Mouse (Mus musculus): ENCODE measurements around the gene Slc22a6.

- no peak for TF ChIP-seq CTCF (IDR thresholded peaks at IDR 0.05 in 2 of 3, conservative IDR thresholded peaks at IDR 0.05 in 1 of 3; ENCODE audit: control insufficient read depth in 1 of 3, insufficient read depth in 1 of 3, low read depth in 2 of 3, low read length in 3 of 3, poor library complexity in 1 of 3, severe bottlenecking in 1 of 3)
- TF ChIP-seq MAX (IDR thresholded peaks at IDR 0.05; ENCODE audit: low read length): no peak
These were observed 12.6 kb upstream of the Slc22a6 start for GRCm38 (mm10) chr19:8605241-8605558.
